20 mouse cellular contexts compared by ENCODE assay signal in the genomic region with DNA sequence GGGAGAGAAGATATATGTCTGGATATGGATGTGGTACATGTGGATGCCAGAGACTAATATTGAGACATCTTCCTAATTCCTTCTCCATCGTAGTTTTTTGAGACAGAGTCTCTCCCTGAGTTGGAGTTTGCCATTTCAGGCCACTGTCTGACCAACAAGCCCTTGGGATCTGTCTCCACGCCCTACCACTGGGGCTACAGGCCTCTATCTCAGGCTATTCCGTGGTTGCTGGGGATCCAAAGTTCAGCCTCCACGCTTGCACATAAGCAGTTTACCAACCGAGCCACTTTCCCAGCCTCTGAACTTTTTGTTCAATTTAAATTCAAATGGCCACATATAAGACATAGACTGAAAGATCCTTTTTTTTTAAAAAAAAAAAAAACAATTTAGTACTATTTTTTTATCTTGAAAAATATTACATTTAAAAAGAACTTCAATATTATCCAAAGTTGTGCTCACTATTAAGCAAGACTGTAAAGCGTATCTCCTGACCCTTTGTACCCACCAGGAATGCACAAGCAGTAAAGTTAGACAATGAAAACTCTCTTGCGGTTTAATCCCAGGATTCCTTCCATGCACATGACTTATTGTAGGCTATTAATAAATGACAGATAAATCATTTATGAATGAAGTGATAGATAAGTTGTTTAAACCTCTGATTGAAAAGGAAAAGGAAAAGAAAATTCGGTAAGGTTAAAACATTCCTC.
"Had no signal": no experiment of that assay in that cellular context is flagged by ENCODE, and none has a peak within 500 bp of the region (broad histone marks: within the 10 kb centered on the region; RNA-seq: fewer than 3 reads in every experiment).

No protein-coding gene starts in this region.

- DNase-seq: lung, adult 18-20 months; lung, embryonic 14.5 days; lung, postnatal 10 days; lung, postnatal 4 days; retina, postnatal 1 day; right cerebral cortex, adult 18-20 months; right cerebral cortex, postnatal 25 days; right cerebral cortex, postnatal 4 days; thymus, adult 2 months; thymus, postnatal 25 days; thymus, postnatal 4 days had no signal

- H3K27me3 ChIP-seq: midbrain, embryonic 13.5 days; midbrain, embryonic 15.5 days; neural tube, embryonic 13.5 days; neural tube, embryonic 15.5 days; stomach, embryonic 15.5 days had no signal

- H3K4me2 ChIP-seq: lung, embryonic 14.5 days; midbrain, embryonic 11.5 days; midbrain, embryonic 13.5 days; midbrain, embryonic 15.5 days; neural tube, embryonic 13.5 days; neural tube, embryonic 15.5 days; stomach, embryonic 15.5 days had no signal

- H3K4me1 ChIP-seq: midbrain, embryonic 15.5 days had no signal

- H3K36me3 ChIP-seq: midbrain, embryonic 13.5 days; midbrain, embryonic 15.5 days; neural tube, embryonic 13.5 days; neural tube, embryonic 15.5 days; stomach, embryonic 15.5 days had no signal

- H3K9ac ChIP-seq: lung, embryonic 14.5 days; midbrain, embryonic 13.5 days; midbrain, embryonic 15.5 days; neural tube, embryonic 13.5 days; neural tube, embryonic 15.5 days; stomach, embryonic 15.5 days had no signal

- H3K4me3 ChIP-seq: megakaryocyte, embryonic 14.5 days; midbrain, embryonic 13.5 days; midbrain, embryonic 15.5 days; myocyte; neural tube, embryonic 13.5 days; neural tube, embryonic 15.5 days; stomach, embryonic 15.5 days had no signal

- H3K27ac ChIP-seq: midbrain, embryonic 13.5 days; midbrain, embryonic 15.5 days; neural tube, embryonic 13.5 days; neural tube, embryonic 15.5 days; stomach, embryonic 15.5 days; stomach, postnatal 0 days had no signal

- ATAC-seq: midbrain, embryonic 13.5 days; midbrain, embryonic 15.5 days had no signal

- H3K9me3 ChIP-seq: megakaryocyte, embryonic 14.5 days; midbrain, embryonic 13.5 days; midbrain, embryonic 15.5 days; neural tube, embryonic 13.5 days; neural tube, embryonic 15.5 days; stomach, embryonic 15.5 days had no signal
